Mouse (Mus musculus): ENCODE data around the gene Olfr1085. TPM values are rescaled to one million over a fixed set of nuclear protein-coding genes. Genes with fewer than 3 reads are reported as not detected.
"Not testable (repeated sequence)": the region's sequence is repeated elsewhere in the genome, so short reads cannot be mapped to it uniquely, and the experiment has no call there.

Olfr1085 gene
- not detected in 2 replicates for total RNA-seq (2015; ENCODE audit: low replicate concordance)
- total RNA-seq (2017; ENCODE audit: low replicate concordance): not detected in 2 replicates

GRCm38 (mm10) chr2:86661919-86662318 is at the start of gene Olfr1085:
Gene Olfr1085, minus strand, starts transcription at chr2:86662019.
- ATAC-seq (replicated peaks; ENCODE audit: low FRiP score, poor library complexity, severe bottlenecking): no peak

GRCm38 (mm10) chr2:86698295-86698694 is 36.5 kb upstream of the Olfr1085 start, which contains the start of gene Olfr1087:
Gene Olfr1087, minus strand, starts transcription at chr2:86698395.
- ATAC-seq (replicated peaks; ENCODE audit: low FRiP score, poor library complexity, severe bottlenecking): no peak

- ATAC-seq (replicated peaks; ENCODE audit: low FRiP score, poor library complexity, severe bottlenecking): no peak
Measured at GRCm38 (mm10) chr2:86679992-86680391, 18.2 kb upstream of the Olfr1085 start, which contains the start of gene Olfr1086. Gene Olfr1086, minus strand, starts transcription at chr2:86680092.

DNA sequence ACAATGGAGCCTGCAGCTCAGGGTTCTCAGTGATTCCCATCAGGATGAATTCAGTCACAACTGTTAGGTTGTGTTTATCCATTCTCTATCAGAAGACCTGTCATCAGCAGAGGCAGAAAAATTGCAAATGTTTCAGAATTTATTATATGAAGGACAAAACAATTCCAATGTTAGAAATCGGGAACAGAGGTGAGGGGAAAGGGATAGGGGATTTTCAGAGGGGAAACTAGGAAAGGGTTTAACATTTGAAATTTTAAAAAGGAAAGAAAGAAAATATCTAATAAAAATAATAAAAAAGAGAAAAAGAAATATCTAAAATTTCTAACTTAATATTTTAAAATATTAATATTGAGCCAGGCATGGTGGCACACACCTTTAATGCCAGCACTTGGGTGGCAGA is 22.2 kb downstream of the Olfr1085 start, which contains the start of gene Olfr1084:
TSS of gene Olfr1084 (minus strand) at position 101 of the 400 bp plus-strand sequence.
- not testable (repeated sequence) for ATAC-seq (replicated peaks; ENCODE audit: low FRiP score, poor library complexity, severe bottlenecking)

Other genes with a start within 250 kb of the Olfr1085 start
- gene Olfr1061, start 248.0 kb downstream of the Olfr1085 start, total RNA-seq (2015; ENCODE audit: low replicate concordance): not detected in 2 replicates
- gene Olfr1061, start 248.0 kb downstream of the Olfr1085 start, total RNA-seq (2017; ENCODE audit: low replicate concordance): not detected in 2 replicates
- 0.42 TPM in 1 of 2 replicates, not detected in the other for gene Olfr1062, start 235.3 kb downstream of the Olfr1085 start, total RNA-seq (2015; ENCODE audit: low replicate concordance)
- not detected in 2 replicates for gene Olfr1062, start 235.3 kb downstream of the Olfr1085 start, total RNA-seq (2017; ENCODE audit: low replicate concordance)
- not detected in 2 replicates for gene Olfr1065, start 211.4 kb downstream of the Olfr1085 start, total RNA-seq (2015; ENCODE audit: low replicate concordance)
- gene Olfr1065, start 211.4 kb downstream of the Olfr1085 start, total RNA-seq (2017; ENCODE audit: low replicate concordance): not detected in 2 replicates
- not detected in 2 replicates for gene Olfr1066, start 205.8 kb downstream of the Olfr1085 start, total RNA-seq (2015; ENCODE audit: low replicate concordance)
- not detected in 2 replicates for gene Olfr1066, start 205.8 kb downstream of the Olfr1085 start, total RNA-seq (2017; ENCODE audit: low replicate concordance)
- not detected in 2 replicates for gene Olfr228, start 174.6 kb downstream of the Olfr1085 start, total RNA-seq (2015; ENCODE audit: low replicate concordance)
- not detected in 2 replicates for gene Olfr228, start 174.6 kb downstream of the Olfr1085 start, total RNA-seq (2017; ENCODE audit: low replicate concordance)
- gene Olfr1076, start 153.6 kb downstream of the Olfr1085 start, total RNA-seq (2015; ENCODE audit: low replicate concordance): not detected in 2 replicates
- not detected in 2 replicates for gene Olfr1076, start 153.6 kb downstream of the Olfr1085 start, total RNA-seq (2017; ENCODE audit: low replicate concordance)
- not detected in 2 replicates for gene Olfr1079, start 119.5 kb downstream of the Olfr1085 start, total RNA-seq (2015; ENCODE audit: low replicate concordance)
- not detected in 2 replicates for gene Olfr1079, start 119.5 kb downstream of the Olfr1085 start, total RNA-seq (2017; ENCODE audit: low replicate concordance)
- gene Olfr1080, start 103.8 kb downstream of the Olfr1085 start, total RNA-seq (2015; ENCODE audit: low replicate concordance): not detected in 2 replicates
- not detected in 2 replicates for gene Olfr1080, start 103.8 kb downstream of the Olfr1085 start, total RNA-seq (2017; ENCODE audit: low replicate concordance)
- gene Olfr1082, start 63.1 kb downstream of the Olfr1085 start, total RNA-seq (2015; ENCODE audit: low replicate concordance): not detected in 2 replicates
- gene Olfr1082, start 63.1 kb downstream of the Olfr1085 start, total RNA-seq (2017; ENCODE audit: low replicate concordance): not detected in 2 replicates
- gene Olfr1084, start 22.3 kb downstream of the Olfr1085 start, total RNA-seq (2015; ENCODE audit: low replicate concordance): not detected in 2 replicates
- gene Olfr1084, start 22.3 kb downstream of the Olfr1085 start, total RNA-seq (2017; ENCODE audit: low replicate concordance): not detected in 2 replicates
- not detected in 2 replicates for gene Olfr1086, start 18.1 kb upstream of the Olfr1085 start, total RNA-seq (2015; ENCODE audit: low replicate concordance)
- not detected in 2 replicates for gene Olfr1086, start 18.1 kb upstream of the Olfr1085 start, total RNA-seq (2017; ENCODE audit: low replicate concordance)
- not detected in 2 replicates for gene Olfr1087, start 36.4 kb upstream of the Olfr1085 start, total RNA-seq (2015; ENCODE audit: low replicate concordance)
- not detected in 2 replicates for gene Olfr1087, start 36.4 kb upstream of the Olfr1085 start, total RNA-seq (2017; ENCODE audit: low replicate concordance)
- not detected in 2 replicates for gene Olfr1089, start 71.7 kb upstream of the Olfr1085 start, total RNA-seq (2015; ENCODE audit: low replicate concordance)
- gene Olfr1089, start 71.7 kb upstream of the Olfr1085 start, total RNA-seq (2017; ENCODE audit: low replicate concordance): not detected in 2 replicates
- not detected in 2 replicates for gene Olfr1090, start 97.0 kb upstream of the Olfr1085 start, total RNA-seq (2015; ENCODE audit: low replicate concordance)
- not detected in 2 replicates for gene Olfr1090, start 97.0 kb upstream of the Olfr1085 start, total RNA-seq (2017; ENCODE audit: low replicate concordance)
- gene Olfr1093, start 120.5 kb upstream of the Olfr1085 start, total RNA-seq (2015; ENCODE audit: low replicate concordance): not detected in 2 replicates
- not detected in 2 replicates for gene Olfr1093, start 120.5 kb upstream of the Olfr1085 start, total RNA-seq (2017; ENCODE audit: low replicate concordance)
- not detected in 2 replicates for gene Olfr141, start 148.0 kb upstream of the Olfr1085 start, total RNA-seq (2015; ENCODE audit: low replicate concordance)
- gene Olfr141, start 148.0 kb upstream of the Olfr1085 start, total RNA-seq (2017; ENCODE audit: low replicate concordance): not detected in 2 replicates
- not detected in 2 replicates for gene Olfr1094, start 162.6 kb upstream of the Olfr1085 start, total RNA-seq (2015; ENCODE audit: low replicate concordance)
- gene Olfr1094, start 162.6 kb upstream of the Olfr1085 start, total RNA-seq (2017; ENCODE audit: low replicate concordance): not detected in 2 replicates
- gene Olfr1095, start 189.7 kb upstream of the Olfr1085 start, total RNA-seq (2015; ENCODE audit: low replicate concordance): not detected in 2 replicates
- gene Olfr1095, start 189.7 kb upstream of the Olfr1085 start, total RNA-seq (2017; ENCODE audit: low replicate concordance): not detected in 2 replicates
- gene Gm13723, start 212.8 kb upstream of the Olfr1085 start, total RNA-seq (2015; ENCODE audit: low replicate concordance): not detected in 2 replicates
- not detected in 2 replicates for gene Gm13723, start 212.8 kb upstream of the Olfr1085 start, total RNA-seq (2017; ENCODE audit: low replicate concordance)
- not detected in 2 replicates for gene Olfr1097, start 230.2 kb upstream of the Olfr1085 start, total RNA-seq (2015; ENCODE audit: low replicate concordance)
- gene Olfr1097, start 230.2 kb upstream of the Olfr1085 start, total RNA-seq (2017; ENCODE audit: low replicate concordance): not detected in 2 replicates

Data from erythroblast, adult 5-6 weeks (primary cell).